Mouse (Mus musculus) CH12.LX (cell line): Measurements from ENCODE around the gene Gm4869.

Experiments
- CHD2 ChIP-seq: IDR thresholded peaks from 2 replicates; pipeline ENCODE4 v1.6.1; 2011; ENCODE audit warnings: low read length, improper control_type of control experiment
- CTCF ChIP-seq, 2 experiments: IDR thresholded peaks in 1 of 2; conservative IDR thresholded peaks in 1 of 2; 2 replicates each; pipeline ENCODE4 v1.5.1; 2011 to 2012; ENCODE audit warnings: low read depth in 2 of 2, low read length in 2 of 2, improper control_type of control experiment in 1 of 2, inconsistent platforms in 1 of 2, mild to moderate bottlenecking in 1 of 2, moderate library complexity in 1 of 2
- E2F4 ChIP-seq: IDR thresholded peaks from 2 replicates; pipeline ENCODE4 v1.6.1; 2011; ENCODE audit warnings: low read depth, low read length, improper control_type of control experiment; ENCODE audit not compliant: insufficient replicate concordance
- ELF1 ChIP-seq: IDR thresholded peaks from 2 replicates; pipeline ENCODE4 v1.6.1; 2014; ENCODE audit warnings: low read depth, mild to moderate bottlenecking, inconsistent platforms, low read length, improper control_type of control experiment
- HCFC1 ChIP-seq: IDR thresholded peaks from 2 replicates; pipeline ENCODE4 v1.6.1; 2012; ENCODE audit warnings: low read depth, mild to moderate bottlenecking, inconsistent platforms, low read length, improper control_type of control experiment
- IRF4 ChIP-seq: IDR thresholded peaks from 2 replicates; pipeline ENCODE4 v1.6.1; 2014; ENCODE audit warnings: low read depth, mild to moderate bottlenecking, inconsistent platforms, low read length, improper control_type of control experiment
- JUN ChIP-seq: IDR thresholded peaks from 2 replicates; pipeline ENCODE4 v1.6.1; 2011; ENCODE audit warnings: low read depth, mild to moderate bottlenecking, low read length, improper control_type of control experiment, moderate library complexity; ENCODE audit not compliant: insufficient read depth
- MYC ChIP-seq: IDR thresholded peaks from 2 replicates; pipeline ENCODE4 v1.6.1; 2011; ENCODE audit warnings: low read depth, mild to moderate bottlenecking, improper control_type of control experiment, low read length
- PAX5 ChIP-seq: IDR thresholded peaks from 2 replicates; pipeline ENCODE4 v1.6.1; 2012; ENCODE audit warnings: low read length, inconsistent platforms, mixed read lengths
- POLR2A ChIP-seq: IDR thresholded peaks from 2 replicates; pipeline ENCODE4 v1.6.1; 2011; ENCODE audit warnings: low read depth, mild to moderate bottlenecking, improper control_type of control experiment, low read length
- RAD21 ChIP-seq: IDR thresholded peaks from 2 replicates; pipeline ENCODE4 v1.6.1; 2011; ENCODE audit warnings: low read depth, mild to moderate bottlenecking, low read length, improper control_type of control experiment, moderate library complexity
- SIN3A ChIP-seq: IDR thresholded peaks from 2 replicates; pipeline ENCODE4 v1.6.1; 2012; ENCODE audit warnings: low read length, improper control_type of control experiment, inconsistent platforms
- SMC3 ChIP-seq: IDR thresholded peaks from 2 replicates; pipeline ENCODE4 v1.6.1; 2011; ENCODE audit warnings: low read depth, low read length, improper control_type of control experiment
- UBTF ChIP-seq: IDR thresholded peaks from 2 replicates; pipeline ENCODE4 v1.6.1; 2012; ENCODE audit warnings: low read depth, mild to moderate bottlenecking, inconsistent platforms, low read length, improper control_type of control experiment, moderate library complexity

GRCm38 (mm10) chr5:140414647-140415046, 30.8 kb upstream of the Gm4869 start:
- TF ChIP-seq CTCF (conservative IDR thresholded peaks at IDR 0.05 in 1 of 2, IDR thresholded peaks at IDR 0.05 in 1 of 2; ENCODE audit: low read depth in 2 of 2, low read length in 2 of 2): no peak
- TF ChIP-seq SMC3: no peak
- no peak for TF ChIP-seq POLR2A
- no peak for TF ChIP-seq UBTF
- TF ChIP-seq E2F4: no peak
- TF ChIP-seq ELF1: no peak
- TF ChIP-seq HCFC1: no peak
- no peak for TF ChIP-seq IRF4
- no peak for TF ChIP-seq CHD2
- TF ChIP-seq RAD21: no peak
- no peak for TF ChIP-seq SIN3A
- TF ChIP-seq MYC: no peak
- no peak for TF ChIP-seq PAX5
- TF ChIP-seq JUN: no peak
